Mouse (Mus musculus): ENCODE data around the gene Trpm1. TPM values are rescaled to one million over a fixed set of nuclear protein-coding genes. Genes with fewer than 3 reads are reported as not detected.

Trpm1 gene
- polyA plus RNA-seq, 1 experiment from 2014 or later, result 1.6 TPM

DNA sequence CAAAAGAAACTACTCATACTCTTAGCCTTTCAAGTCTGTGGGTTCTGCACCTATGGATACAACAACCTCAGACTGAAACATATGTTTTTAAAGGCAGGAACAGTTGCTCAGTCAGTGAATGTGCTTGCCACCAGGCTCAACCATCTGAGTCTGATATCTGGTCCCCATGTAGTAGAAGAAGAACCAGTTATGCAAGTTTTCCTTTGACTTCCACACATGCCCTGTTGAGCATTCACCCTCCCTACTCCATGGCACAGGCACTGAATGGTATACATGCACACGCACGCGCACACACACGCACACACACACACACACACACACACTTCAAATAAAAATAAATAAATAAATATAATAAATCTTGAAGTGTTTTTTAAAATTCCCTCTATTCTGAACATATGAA is 113.0 kb downstream of the Trpm1 start:
- Histone ChIP-seq H3K4me3 (no peak overlapping the region), H3K9ac (no peak overlapping the region), H3K4me1 (peaks cover 4% of the 10 kb centered on the region; the same call in 1 of the 2 replicates), H3K27ac (no peak overlapping the region), H3K27me3 (peaks cover 16% of the 10 kb centered on the region), H3K4me2 (no peak overlapping the region), H3K9me3 (0 out of 2 replicates have a peak, but pooled peaks cover 3% of the 10 kb centered on the region), H3K36me3 (no peaks in the 10 kb centered on the region)
- WGBS, result 76% methylated on average over 4 of the region's 4 CpGs
- ATAC-seq (ENCODE audit: insufficient number of reproducible peaks, insufficient read depth, low FRiP score, low TSS enrichment, low read depth), result no peak

DNA sequence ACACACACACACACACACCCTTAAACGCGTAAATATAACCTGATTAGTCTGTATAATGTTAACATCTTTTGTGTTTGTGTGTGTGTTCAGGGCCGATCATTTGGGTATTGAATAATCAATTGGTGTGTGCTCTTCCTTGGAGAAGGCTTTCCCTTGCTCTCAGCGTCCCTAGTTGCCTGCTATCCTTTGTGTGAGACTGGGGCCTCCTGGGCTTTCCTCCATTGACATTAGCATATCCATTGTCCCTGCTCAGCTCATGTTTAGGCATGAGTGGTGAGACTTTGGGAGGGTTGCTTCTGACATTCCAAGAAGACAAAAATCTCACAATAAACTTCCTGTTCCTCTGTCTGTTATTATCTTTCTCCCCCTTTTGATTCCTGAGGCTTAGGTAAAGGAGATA is 118.3 kb downstream of the Trpm1 start:
- Histone ChIP-seq H3K27me3 (peaks cover 16% of the 10 kb centered on the region), H3K27ac (no peak overlapping the region), H3K4me1 (no peaks in the 10 kb centered on the region), H3K9ac (no peak overlapping the region), H3K36me3 (no peaks in the 10 kb centered on the region), H3K4me2 (no peak overlapping the region), H3K4me3 (no peak overlapping the region), H3K9me3 (no peaks in the 10 kb centered on the region)
- ATAC-seq (ENCODE audit: insufficient number of reproducible peaks, insufficient read depth, low FRiP score, low TSS enrichment, low read depth), result no peak
- WGBS, result 33% methylated on average over 4 of the region's 4 CpGs

DNA sequence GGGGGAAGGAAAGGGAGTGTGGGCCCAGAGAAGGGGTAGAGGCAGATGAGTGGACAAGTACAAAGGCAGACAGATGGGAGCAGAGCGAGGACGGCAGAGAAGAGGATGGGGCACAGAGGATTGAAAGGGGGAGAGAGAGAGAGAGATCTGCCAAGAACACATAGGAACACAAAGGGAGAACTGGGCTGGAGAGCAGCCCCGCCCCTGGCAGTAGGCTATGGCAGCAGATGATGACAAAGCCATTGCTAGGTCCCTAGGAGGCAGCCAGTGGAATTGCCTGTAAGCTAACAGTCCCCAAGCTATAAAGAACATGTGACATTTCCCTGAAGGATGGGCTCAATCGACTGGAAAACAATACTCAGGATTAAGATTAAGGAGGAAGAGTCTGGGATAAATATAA is 121.9 kb downstream of the Trpm1 start:
- Histone ChIP-seq H3K9ac (no peak overlapping the region), H3K4me1 (no peaks in the 10 kb centered on the region), H3K9me3 (no peaks in the 10 kb centered on the region), H3K27ac (no peak overlapping the region), H3K27me3 (no peaks in the 10 kb centered on the region), H3K4me2 (no peak overlapping the region), H3K36me3 (no peaks in the 10 kb centered on the region), H3K4me3 (no peak overlapping the region)
- 74% methylated on average over 4 of the region's 4 CpGs for WGBS
- no peak for ATAC-seq (ENCODE audit: insufficient number of reproducible peaks, insufficient read depth, low FRiP score, low TSS enrichment, low read depth)

DNA sequence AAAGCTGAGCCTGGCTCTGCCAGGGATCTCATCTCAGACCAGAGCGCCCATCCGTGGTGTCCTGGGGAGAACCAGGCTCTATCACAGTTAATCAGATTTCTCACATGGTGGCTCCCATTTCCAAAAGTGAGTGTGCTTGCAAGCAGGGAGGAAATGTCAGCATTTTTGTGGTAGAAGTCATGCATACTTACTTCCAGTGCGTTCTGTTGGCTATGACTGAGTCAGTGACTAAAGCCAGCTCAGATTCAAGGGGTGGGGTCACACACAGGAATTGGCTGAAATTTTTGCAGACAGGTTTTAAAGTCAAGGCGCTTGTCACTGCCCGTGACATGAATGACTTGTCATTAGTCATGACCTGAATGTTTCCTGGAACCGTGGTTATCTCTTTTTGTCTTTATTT is 123.3 kb downstream of the Trpm1 start:
- Histone ChIP-seq H3K4me3 (no peak overlapping the region), H3K9me3 (no peaks in the 10 kb centered on the region), H3K4me2 (no peak overlapping the region), H3K27ac (no peak overlapping the region), H3K9ac (no peak overlapping the region), H3K4me1 (no peaks in the 10 kb centered on the region), H3K27me3 (no peaks in the 10 kb centered on the region), H3K36me3 (no peaks in the 10 kb centered on the region)
- no peak for ATAC-seq (ENCODE audit: insufficient number of reproducible peaks, insufficient read depth, low FRiP score, low TSS enrichment, low read depth)
- 44% methylated on average over 6 of the region's 6 CpGs for WGBS

DNA sequence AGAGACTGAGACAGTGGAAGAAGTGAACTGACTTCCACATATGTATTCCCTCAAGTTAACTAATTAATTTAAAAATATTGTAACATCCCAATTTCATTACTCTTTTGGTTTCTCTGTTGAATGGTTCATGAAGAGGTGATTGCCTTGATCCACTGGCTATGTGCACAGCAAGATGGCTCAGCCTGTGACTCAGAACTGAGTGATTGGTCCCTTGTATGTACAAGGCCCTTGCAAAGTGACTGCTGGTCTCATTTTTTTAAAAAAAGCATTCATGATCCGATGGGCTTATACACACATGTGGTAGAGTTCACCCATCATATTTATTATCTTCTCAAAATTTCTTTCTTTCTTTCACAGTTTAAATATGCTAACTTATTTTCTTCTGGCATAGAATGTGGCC is 124.9 kb downstream of the Trpm1 start:
- no peaks in the 10 kb centered on the region for H3K9me3 ChIP-seq
- H3K27ac ChIP-seq, result no peak overlapping the region
- no peak for ATAC-seq (ENCODE audit: insufficient number of reproducible peaks, insufficient read depth, low FRiP score, low TSS enrichment, low read depth)
- H3K4me3 ChIP-seq, result no peak overlapping the region
- no peaks in the 10 kb centered on the region for H3K27me3 ChIP-seq
- no peaks in the 10 kb centered on the region for H3K36me3 ChIP-seq
- no peak overlapping the region for H3K9ac ChIP-seq
- H3K4me2 ChIP-seq, result no peak overlapping the region
- 90% methylated on average over 1 of the region's 1 CpGs for WGBS
- H3K4me1 ChIP-seq, result no peaks in the 10 kb centered on the region

DNA sequence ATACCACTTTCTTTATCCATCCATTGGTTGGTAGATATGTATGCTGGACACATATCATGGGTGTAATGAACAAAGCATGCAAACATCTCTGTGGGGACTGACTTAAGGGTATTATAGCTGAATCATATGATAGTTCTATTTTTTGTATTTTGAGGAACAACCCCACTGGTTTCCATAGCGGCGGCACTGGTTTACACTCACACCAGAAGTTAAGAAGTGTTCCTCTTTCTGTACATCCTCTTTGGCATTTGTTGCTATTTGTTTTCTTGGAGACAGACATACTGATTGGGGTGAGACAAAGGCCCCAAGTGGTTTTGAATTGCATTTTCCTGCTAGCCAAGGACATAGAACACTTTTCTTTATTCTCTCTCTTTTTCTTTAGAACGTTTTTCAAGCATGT is 125.9 kb downstream of the Trpm1 start:
- H3K9me3 ChIP-seq, result no peaks in the 10 kb centered on the region
- ATAC-seq (ENCODE audit: insufficient number of reproducible peaks, insufficient read depth, low FRiP score, low TSS enrichment, low read depth), result no peak
- H3K36me3 ChIP-seq, result no peaks in the 10 kb centered on the region
- 85% methylated on average over 3 of the region's 3 CpGs for WGBS
- H3K9ac ChIP-seq, result no peak overlapping the region
- H3K4me3 ChIP-seq, result no peak overlapping the region
- H3K4me2 ChIP-seq, result no peak overlapping the region
- H3K27me3 ChIP-seq, result no peaks in the 10 kb centered on the region
- H3K27ac ChIP-seq, result no peak overlapping the region
- no peaks in the 10 kb centered on the region for H3K4me1 ChIP-seq

DNA sequence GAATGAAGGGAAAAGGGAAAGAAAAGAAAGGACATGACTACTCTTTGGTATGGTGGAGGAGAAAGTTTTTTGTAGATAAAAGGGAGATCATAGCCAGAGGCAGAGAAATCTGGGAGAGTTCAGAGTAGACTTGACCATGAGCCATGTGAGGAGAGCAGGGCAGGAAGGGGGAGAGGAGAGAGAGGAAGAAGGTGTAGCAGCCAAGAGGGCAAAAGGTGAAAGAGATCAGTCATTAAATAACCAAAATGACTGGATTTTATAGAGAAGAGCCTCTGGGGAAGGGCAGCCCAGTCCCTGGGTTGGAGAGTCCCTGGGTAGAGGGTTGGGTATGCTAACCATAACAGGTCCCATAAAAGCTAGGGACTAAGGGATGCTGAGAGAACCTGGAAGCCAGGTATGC is 132.9 kb downstream of the Trpm1 start:
- Histone ChIP-seq H3K27me3 (no peaks in the 10 kb centered on the region), H3K4me3 (peak overlapping the region; percentile 84), H3K9ac (no peak overlapping the region), H3K4me2 (peak overlapping the region; percentile 64), H3K4me1 (peaks cover 12% of the 10 kb centered on the region), H3K9me3 (no peaks in the 10 kb centered on the region), H3K27ac (no peak overlapping the region), H3K36me3 (no peaks in the 10 kb centered on the region)
- ATAC-seq (ENCODE audit: insufficient number of reproducible peaks, insufficient read depth, low FRiP score, low TSS enrichment, low read depth), result no peak

DNA sequence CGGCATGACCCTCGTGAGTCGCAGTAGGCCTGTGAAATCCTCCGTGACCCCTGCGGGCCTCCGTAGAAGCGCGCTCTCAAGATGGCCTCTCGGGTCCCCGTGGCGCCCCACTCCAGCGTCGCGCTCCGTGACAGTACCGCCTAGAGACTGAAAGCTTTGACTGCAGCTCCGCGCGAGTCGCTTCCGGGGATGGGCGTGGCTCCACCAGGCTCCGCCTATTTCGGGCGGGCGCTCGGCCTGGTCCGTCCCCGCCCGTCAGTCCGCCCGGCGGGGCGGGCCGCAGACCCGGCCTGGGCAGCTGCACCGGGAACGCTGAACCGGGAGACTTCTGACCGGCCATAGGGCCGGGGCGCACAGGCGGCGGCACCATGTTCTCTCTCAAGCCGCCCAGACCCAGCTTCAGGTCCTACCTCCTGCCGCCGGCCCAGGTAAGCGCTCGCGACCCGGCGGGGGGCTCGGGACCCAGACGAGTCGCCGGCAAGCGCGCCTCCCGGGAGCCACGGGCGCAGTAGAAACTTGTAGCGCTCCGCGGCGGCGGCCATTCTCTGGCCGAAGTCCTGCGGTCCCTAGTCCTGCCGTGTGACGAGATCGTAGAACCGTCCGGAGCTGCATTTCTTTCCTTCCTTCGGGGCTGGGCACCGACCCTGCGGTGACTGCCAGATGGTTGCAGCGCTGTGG is 133.9 kb downstream of the Trpm1 start, which contains the start of gene Mtmr10:
TSS of gene Mtmr10 (plus strand) at position 240 of the 678 bp plus-strand sequence.
- WGBS, result under 1% methylated on average over 77 of the region's 77 CpGs
- peak; percentile 96 for ATAC-seq (ENCODE audit: insufficient number of reproducible peaks, insufficient read depth, low FRiP score, low TSS enrichment, low read depth)

DNA sequence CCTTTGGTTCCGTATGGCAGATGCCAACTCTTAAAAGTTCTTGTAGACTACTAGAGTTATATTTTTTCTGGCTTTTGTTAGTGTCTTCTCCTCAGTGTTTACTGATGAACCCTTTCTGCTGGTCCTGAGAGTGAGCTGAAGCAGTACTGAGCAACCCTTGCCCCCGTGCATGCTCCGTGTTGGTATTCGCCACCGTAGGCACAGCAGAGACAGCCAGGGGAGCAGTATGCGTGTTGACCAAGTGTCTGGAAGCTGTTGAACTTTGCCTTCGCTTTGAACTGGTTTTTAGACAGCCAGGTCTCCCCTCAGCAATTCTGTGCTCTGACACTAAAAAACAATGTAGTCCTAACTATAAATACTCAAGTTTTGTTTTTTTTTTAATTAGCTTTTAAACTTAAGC is 135.8 kb downstream of the Trpm1 start:
- no peak for ATAC-seq (ENCODE audit: insufficient number of reproducible peaks, insufficient read depth, low FRiP score, low TSS enrichment, low read depth)
- H3K4me3 ChIP-seq, result no peak overlapping the region
- no peak overlapping the region for H3K9ac ChIP-seq

More for the DNA sequence above, 133.9 kb downstream of the Trpm1 start, which contains the start of gene Mtmr10:
- peak within 1 kb of the TSS; percentile 87 for H3K9ac ChIP-seq
- H3K9me3 ChIP-seq, result no peaks in the 10 kb centered on the region
- no peaks in the 10 kb centered on the region for H3K36me3 ChIP-seq
- peaks cover 12% of the 10 kb centered on the region for H3K4me1 ChIP-seq
- H3K27me3 ChIP-seq, result no peaks in the 10 kb centered on the region
- peak within 1 kb of the TSS; percentile 84 for H3K4me3 ChIP-seq
- H3K27ac ChIP-seq, result peak within 1 kb of the TSS; percentile 72
- H3K4me2 ChIP-seq, result peak within 1 kb of the TSS; percentile 64

DNA sequence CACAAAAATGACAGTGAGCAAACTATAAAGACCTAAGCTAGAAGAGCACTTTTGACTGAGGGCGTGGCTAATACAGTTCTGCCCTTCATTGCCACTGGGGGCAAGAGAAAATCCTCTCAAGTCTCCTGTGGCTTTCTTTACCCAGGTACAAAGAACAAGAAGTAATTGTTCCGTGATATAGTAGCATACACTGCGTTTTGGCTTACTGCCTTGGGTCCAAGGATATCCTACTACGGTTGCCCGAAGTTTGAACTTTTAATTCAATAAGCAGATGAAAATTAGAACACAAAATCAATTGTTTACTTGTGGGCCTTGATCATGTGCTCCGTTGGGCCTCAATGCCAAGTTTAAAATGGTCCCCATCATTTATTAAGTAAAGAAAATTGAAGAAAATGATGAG is 136.8 kb downstream of the Trpm1 start:
- H3K27ac ChIP-seq, result no peak overlapping the region
- no peaks in the 10 kb centered on the region for H3K9me3 ChIP-seq
- H3K36me3 ChIP-seq, result no peaks in the 10 kb centered on the region
- WGBS, result 80% methylated on average over 6 of the region's 6 CpGs
- H3K4me3 ChIP-seq, result no peak overlapping the region
- no peak overlapping the region for H3K4me2 ChIP-seq
- no peak overlapping the region for H3K9ac ChIP-seq
- no peak for ATAC-seq (ENCODE audit: insufficient number of reproducible peaks, insufficient read depth, low FRiP score, low TSS enrichment, low read depth)
- peaks cover 12% of the 10 kb centered on the region for H3K4me1 ChIP-seq
- no peaks in the 10 kb centered on the region for H3K27me3 ChIP-seq

More for the DNA sequence above, 135.8 kb downstream of the Trpm1 start:
- 89% methylated on average over 7 of the region's 7 CpGs for WGBS
- H3K27ac ChIP-seq, result no peak overlapping the region
- H3K36me3 ChIP-seq, result no peaks in the 10 kb centered on the region
- no peak overlapping the region for H3K4me2 ChIP-seq
- H3K27me3 ChIP-seq, result no peaks in the 10 kb centered on the region
- H3K9me3 ChIP-seq, result no peaks in the 10 kb centered on the region
- H3K4me1 ChIP-seq, result peaks cover 12% of the 10 kb centered on the region

DNA sequence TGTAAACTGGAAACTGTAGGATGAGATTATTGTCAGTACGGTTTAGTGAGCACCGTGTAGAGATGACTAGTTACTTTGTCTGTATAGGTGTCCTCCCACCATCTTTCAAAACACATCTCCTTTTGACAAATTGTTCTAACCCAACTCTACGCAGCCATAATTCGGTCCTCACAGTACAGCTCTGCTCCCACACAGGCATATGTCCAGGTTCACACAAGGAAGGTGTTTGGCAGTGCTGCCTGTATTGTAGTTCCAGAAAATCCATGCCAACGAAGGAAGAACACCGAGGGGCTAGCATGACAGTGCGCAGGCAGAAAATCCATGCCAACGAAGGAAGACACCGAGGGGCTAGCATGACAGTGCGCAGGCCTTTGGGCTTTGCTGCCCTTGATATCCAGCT is 138.1 kb downstream of the Trpm1 start:
- H3K4me2 ChIP-seq, result no peak overlapping the region
- peaks cover 11% of the 10 kb centered on the region for H3K4me1 ChIP-seq
- no peaks in the 10 kb centered on the region for H3K27me3 ChIP-seq
- no peaks in the 10 kb centered on the region for H3K9me3 ChIP-seq
- H3K4me3 ChIP-seq, result no peak overlapping the region
- no peaks in the 10 kb centered on the region for H3K36me3 ChIP-seq
- ATAC-seq (ENCODE audit: insufficient number of reproducible peaks, insufficient read depth, low FRiP score, low TSS enrichment, low read depth), result no peak
- no peak overlapping the region for H3K27ac ChIP-seq
- 93% methylated on average over 10 of the region's 10 CpGs for WGBS
- H3K9ac ChIP-seq, result no peak overlapping the region

DNA sequence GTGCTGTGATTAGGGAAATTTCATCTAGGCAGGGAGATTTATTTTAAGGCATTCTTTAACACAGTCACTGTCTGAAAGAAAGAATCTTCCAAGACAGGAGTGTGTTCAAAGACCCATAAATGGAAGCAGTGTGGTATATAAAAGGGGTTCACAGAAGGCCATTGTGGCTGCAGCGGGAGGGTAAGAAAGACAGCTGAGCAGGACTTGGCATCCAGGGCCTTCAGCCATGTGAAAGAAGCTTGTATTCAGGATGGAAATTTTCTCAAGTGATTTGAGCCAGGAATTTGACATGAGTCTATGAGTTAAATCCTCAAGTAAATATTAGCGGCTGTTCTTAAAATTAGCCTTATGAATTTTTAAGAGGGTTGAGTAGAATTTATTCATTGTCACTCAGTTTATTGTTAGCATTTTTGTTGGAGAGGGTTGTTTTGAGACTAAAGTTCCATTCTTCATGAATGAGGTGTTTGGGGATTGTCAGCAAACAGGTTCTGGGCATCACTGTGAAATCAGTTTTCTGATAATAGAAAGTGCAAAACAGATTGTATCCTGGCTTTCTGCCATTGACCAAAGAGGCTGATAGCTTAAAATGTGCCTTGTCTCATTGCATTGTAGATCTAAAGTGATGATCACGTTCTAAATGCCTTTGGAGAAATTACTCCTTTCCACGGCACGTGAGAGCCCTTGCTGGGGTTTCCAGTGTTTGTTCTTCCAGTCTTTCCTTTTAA is 142.8 kb downstream of the Trpm1 start:
- WGBS, result 38% methylated on average over 5 of the region's 5 CpGs
- Histone ChIP-seq H3K36me3 (peaks cover 15% of the 10 kb centered on the region), H3K9me3 (no peaks in the 10 kb centered on the region)

More for the DNA sequence above, 142.8 kb downstream of the Trpm1 start:
- no peak overlapping the region for H3K27ac ChIP-seq
- H3K4me3 ChIP-seq, result no peak overlapping the region
- no peak for ATAC-seq (ENCODE audit: insufficient number of reproducible peaks, insufficient read depth, low FRiP score, low TSS enrichment, low read depth)
- no peak overlapping the region for H3K9ac ChIP-seq
- peaks cover 6% of the 10 kb centered on the region; the same call in 1 of the 2 replicates for H3K4me1 ChIP-seq
- no peak overlapping the region for H3K4me2 ChIP-seq
- H3K27me3 ChIP-seq, result no peaks in the 10 kb centered on the region
